In genomic region chr12:105431872-105432271, GRCm38 (mm10) we compare ENCODE assay signal across 14 mouse cellular contexts. TPM values are rescaled to one million over a fixed set of nuclear protein-coding genes. Genes with fewer than 3 reads are reported as not detected.
DNase-seq lines count a peak whose midpoint lies in the region; ATAC-seq and TF ChIP-seq lines count a peak whose summit lies in the region.
"Had no signal": no experiment of that assay in that cellular context is flagged by ENCODE, and none has a peak within 500 bp of the region (broad histone marks: within the 10 kb centered on the region; RNA-seq: fewer than 3 reads in every experiment).

No protein-coding gene starts in this region.

- H3K36me3 ChIP-seq in intestine, postnatal 0 days (ENCODE audit: control insufficient read depth, insufficient read depth): no peaks in the 10 kb centered on the region
- H3K36me3 ChIP-seq in intestine, embryonic 15.5 days: no peaks in the 10 kb centered on the region
- H3K36me3 ChIP-seq: embryonic facial prominence, embryonic 15.5 days; neural tube, embryonic 12.5 days had no signal

- no peak overlapping the region for H3K9ac ChIP-seq in intestine, postnatal 0 days (ENCODE audit: low read depth, low read length)
- no peak overlapping the region for H3K9ac ChIP-seq in intestine, embryonic 15.5 days
- H3K9ac ChIP-seq: embryonic facial prominence, embryonic 15.5 days; liver, embryonic 14.5 days; neural tube, embryonic 12.5 days had no signal

- H3K27me3 ChIP-seq in intestine, postnatal 0 days (replicated peaks; ENCODE audit: control insufficient read depth, insufficient read depth, low read length): no peaks in the 10 kb centered on the region
- no peaks in the 10 kb centered on the region for H3K27me3 ChIP-seq in intestine, embryonic 15.5 days (replicated peaks)
- H3K27me3 ChIP-seq: embryonic facial prominence, embryonic 15.5 days; neural tube, embryonic 12.5 days had no signal

- peak; percentile 68 for TF ChIP-seq CTCF in intestine, postnatal 0 days (IDR thresholded peaks at IDR 0.05; ENCODE audit: low read depth)
- peak; percentile 83 for TF ChIP-seq CTCF in cortical plate, adult 2 months (IDR thresholded peaks at IDR 0.05; ENCODE audit: extremely low read depth, insufficient read depth, low read length)

- no peaks in the 10 kb centered on the region for H3K4me1 ChIP-seq in intestine, postnatal 0 days (replicated peaks; ENCODE audit: control insufficient read depth, insufficient read depth, low read length)
- no peaks in the 10 kb centered on the region for H3K4me1 ChIP-seq in intestine, embryonic 15.5 days (replicated peaks)
- no peaks in the 10 kb centered on the region; the same call in 1 of the 2 replicates for H3K4me1 ChIP-seq in cortical plate, adult 2 months (ENCODE audit: control insufficient read depth, insufficient read depth, low read length)
- H3K4me1 ChIP-seq: neural tube, embryonic 12.5 days had no signal

- no peak overlapping the region for H3K4me3 ChIP-seq in intestine, postnatal 0 days (ENCODE audit: low read depth, low read length)
- H3K4me3 ChIP-seq in intestine, embryonic 15.5 days (replicated peaks): no peak overlapping the region
- H3K4me3 ChIP-seq in cortical plate, adult 2 months (ENCODE audit: insufficient read depth, low read length): no peak overlapping the region
- H3K4me3 ChIP-seq: embryonic facial prominence, embryonic 15.5 days; neural tube, embryonic 12.5 days had no signal

- DNase-seq in embryo, embryonic 10 days (ENCODE audit: low spot score): peak; percentile 25
- no peak for DNase-seq in embryo, embryonic 9.5 days (ENCODE audit: extremely low spot score)
- peak; percentile 25 for DNase-seq in lung, postnatal 10 days
- no peak for DNase-seq in lung, adult 18-20 months
- DNase-seq in thymus, postnatal 36 days: no peak
- DNase-seq: adrenal gland, adult 2 months; heart, adult 18-20 months had no signal

- H3K27ac ChIP-seq in intestine, postnatal 0 days (ENCODE audit: low read depth, low read length): no peak overlapping the region
- H3K27ac ChIP-seq in intestine, embryonic 15.5 days: no peak overlapping the region
- no peak overlapping the region for H3K27ac ChIP-seq in cortical plate, adult 2 months (ENCODE audit: insufficient read depth, low read length)
- H3K27ac ChIP-seq: embryonic facial prominence, embryonic 15.5 days; liver, embryonic 14.5 days; neural tube, embryonic 12.5 days had no signal

- no peak for TF ChIP-seq POLR2A in cortical plate, adult 2 months (IDR thresholded peaks at IDR 0.05; ENCODE audit: extremely low read depth, insufficient read depth, low read length)

- no peak overlapping the region for H3K4me2 ChIP-seq in intestine, postnatal 0 days (replicated peaks; ENCODE audit: low read depth)
- no peak overlapping the region for H3K4me2 ChIP-seq in intestine, embryonic 15.5 days (replicated peaks)
- H3K4me2 ChIP-seq: embryonic facial prominence, embryonic 15.5 days; neural tube, embryonic 12.5 days had no signal

- no peak for ATAC-seq in intestine, postnatal 0 days
- no peak for ATAC-seq in intestine, embryonic 15.5 days

- no peaks in the 10 kb centered on the region for H3K9me3 ChIP-seq in intestine, postnatal 0 days (ENCODE audit: control insufficient read depth)
- no peaks in the 10 kb centered on the region for H3K9me3 ChIP-seq in intestine, embryonic 15.5 days
- H3K9me3 ChIP-seq: embryonic facial prominence, embryonic 15.5 days; neural tube, embryonic 12.5 days had no signal

- WGBS in intestine, postnatal 0 days: 35% methylated on average over 3 of the region's 3 CpGs
- 45% methylated on average over 3 of the region's 3 CpGs for WGBS in intestine, embryonic 15.5 days

RNA-seq across cellular contexts. Expression of gene D430019H16Rik, which starts 21.8 kb away (rescaled TPM):
- polyA plus RNA-seq in intestine, postnatal 0 days (2015; fragmentation: Nextera tagmentation; extraction: Ambion mirVana): 0.51 and 0.56 TPM in 2 replicates
- 0.78 and 1.4 TPM in 2 replicates for polyA plus RNA-seq in intestine, embryonic 15.5 days (2015; fragmentation: Nextera tagmentation; extraction: Ambion mirVana)
- 60.9 and 65.5 TPM in 2 replicates for polyA plus RNA-seq in cortical plate, adult 2 months (2012; rRNA removed)
- polyA plus RNA-seq: C2C12 had no signal

Comparison
In these comparisons a context has a peak if more than half of its experiments do, and no peak if none do; other contexts are left out.
1. DNase-seq: peak in embryo, embryonic 10 days (single experiment) and lung, postnatal 10 days (single experiment); none in embryo, embryonic 9.5 days (single experiment), lung, adult 18-20 months (0 of 2) and thymus, postnatal 36 days (0 of 2).
2. RNA of gene D430019H16Rik, which starts 21.8 kb away (polyA plus RNA-seq): 60.9 to 65.5 TPM in cortical plate, adult 2 months; 0.78 to 1.4 TPM in intestine, embryonic 15.5 days and 0.51 to 0.56 TPM in intestine, postnatal 0 days; every median in the first group is over 10 times any median in the second.